Mouse (Mus musculus) forebrain, embryonic 15.5 days (tissue): ENCODE data around the gene Zfp444. TPM values are rescaled to one million over a fixed set of nuclear protein-coding genes. Genes with fewer than 3 reads are reported as not detected.

Source experiments
- ATAC-seq: fragments of 200-750 bp; cut with Nextera tagmentation; replicated peaks from 2 replicates; pipeline ENCODE4 v1.8.0; 2017; ENCODE audit warnings: mild to moderate bottlenecking, moderate TSS enrichment, moderate library complexity
- H3K27ac ChIP-seq: fragments of 300-500 bp; sonication (generic); replicated peaks from 2 replicates; pipeline ENCODE4 v1.5.1; 2015; ENCODE audit warnings: mild to moderate bottlenecking, inconsistent platforms
- H3K27me3 ChIP-seq: fragments of 300-500 bp; sonication (generic); 2 replicates; pipeline ENCODE4 v1.6.1; 2015; ENCODE audit warnings: inconsistent platforms
- H3K36me3 ChIP-seq: fragments of 300-500 bp; sonication (generic); 2 replicates; pipeline ENCODE4 v1.6.1; 2015; ENCODE audit warnings: mild to moderate bottlenecking, inconsistent platforms
- H3K4me1 ChIP-seq: fragments of 300-500 bp; sonication (generic); 2 replicates; pipeline ENCODE4 v1.6.1; 2015; ENCODE audit warnings: inconsistent platforms
- H3K4me2 ChIP-seq: fragments of 300-500 bp; sonication (generic); replicated peaks from 2 replicates; pipeline ENCODE4 v1.6.1; 2015; ENCODE audit warnings: mild to moderate bottlenecking, inconsistent platforms
- H3K4me3 ChIP-seq: fragments of 300-500 bp; sonication (generic); 2 replicates; pipeline ENCODE4 v1.5.1; 2015; ENCODE audit warnings: mild to moderate bottlenecking, inconsistent platforms
- H3K9ac ChIP-seq: fragments of 300-500 bp; sonication (generic); replicated peaks from 2 replicates; pipeline ENCODE4 v1.6.1; 2015; ENCODE audit warnings: mild to moderate bottlenecking, inconsistent platforms
- H3K9me3 ChIP-seq: fragments of 300-500 bp; sonication (generic); 2 replicates; pipeline ENCODE4 v1.6.1; 2016; ENCODE audit warnings: inconsistent platforms
- WGBS: fragments of 180-500 bp; shearing (Covaris S2); methylation state at CpG from one replicate; pipeline ENCODE4 v1.1.7; 2015; ENCODE audit warnings: mixed read lengths; 5-methylcytosine and 5-hydroxymethylcytosine counted together
- polyA plus RNA-seq: library from polyadenylated mRNA; unstranded; fragments of >200 nt; fragmentation: Nextera tagmentation; extraction: Ambion mirVana; gene quantifications from 2 replicates; pipeline ENCODE4 v1.2.1, GENCODE M21; 2015

Zfp444 gene
- 111 and 112 TPM in 2 replicates for polyA plus RNA-seq

- no peaks in the 10 kb centered on the region for H3K9me3 ChIP-seq
- H3K4me3 ChIP-seq, result peak within 1 kb of the TSS; percentile 63
- H3K27ac ChIP-seq, result peak within 1 kb of the TSS; percentile 88
- WGBS, result under 1% methylated on average over 37 of the region's 37 CpGs
- H3K9ac ChIP-seq, result peak within 1 kb of the TSS; percentile 67
- peaks cover 19% of the 10 kb centered on the region for H3K4me1 ChIP-seq
- peak; percentile 97 for ATAC-seq
- H3K4me2 ChIP-seq, result peak within 1 kb of the TSS; percentile 62
- H3K36me3 ChIP-seq, result peaks cover 4% of the 10 kb centered on the region; the same call in 1 of the 2 replicates
- H3K27me3 ChIP-seq, result no peaks in the 10 kb centered on the region
Measured at GRCm38 (mm10) chr7:6172006-6172649, at the start of gene Zfp444. TSS of gene Zfp444 (plus strand) at chr7:6172226.

- Histone ChIP-seq H3K27me3 (no peaks in the 10 kb centered on the region), H3K9me3 (no peaks in the 10 kb centered on the region), H3K27ac (0 out of 2 replicates have a peak overlapping the region, but pooled peaks have one; percentile 9), H3K4me3 (no peak overlapping the region), H3K36me3 (peaks cover 9% of the 10 kb centered on the region), H3K4me2 (no peak overlapping the region), H3K9ac (no peak overlapping the region), H3K4me1 (no peaks in the 10 kb centered on the region)
- ATAC-seq, result peak; percentile 76
- WGBS, result 34% methylated on average over 7 of the region's 7 CpGs
Measured at GRCm38 (mm10) chr7:6126690-6127448, 45.2 kb upstream of the Zfp444 start.

- Histone ChIP-seq H3K27me3 (no peaks in the 10 kb centered on the region), H3K9me3 (0 out of 2 replicates have a peak, but pooled peaks cover 8% of the 10 kb centered on the region), H3K36me3 (peaks cover 31% of the 10 kb centered on the region), H3K4me1 (no peaks in the 10 kb centered on the region), H3K9ac (no peak overlapping the region), H3K27ac (no peak overlapping the region), H3K4me2 (no peak overlapping the region), H3K4me3 (no peak overlapping the region)
- no peak for ATAC-seq
- WGBS, result 57% methylated on average over 4 of the region's 4 CpGs
Measured at GRCm38 (mm10) chr7:6130346-6130745, 41.7 kb upstream of the Zfp444 start.

GRCm38 (mm10) chr7:6132646-6133045 lies 39.4 kb upstream of the Zfp444 start:
- H3K9ac ChIP-seq, result no peak overlapping the region
- H3K4me3 ChIP-seq, result no peak overlapping the region
- peaks cover 31% of the 10 kb centered on the region for H3K36me3 ChIP-seq
- ATAC-seq, result no peak
- no peaks in the 10 kb centered on the region for H3K4me1 ChIP-seq
- no peak overlapping the region for H3K4me2 ChIP-seq
- WGBS, result 81% methylated on average over 30 of the region's 30 CpGs
- H3K27ac ChIP-seq, result no peak overlapping the region
- H3K9me3 ChIP-seq, result 0 out of 2 replicates have a peak, but pooled peaks cover 8% of the 10 kb centered on the region
- no peaks in the 10 kb centered on the region for H3K27me3 ChIP-seq

GRCm38 (mm10) chr7:6136497-6136896 lies 35.5 kb upstream of the Zfp444 start:
- no peak overlapping the region for H3K4me3 ChIP-seq
- ATAC-seq, result no peak
- H3K9me3 ChIP-seq, result 0 out of 2 replicates have a peak, but pooled peaks cover 8% of the 10 kb centered on the region
- no peak overlapping the region for H3K9ac ChIP-seq
- no peak overlapping the region for H3K27ac ChIP-seq
- H3K36me3 ChIP-seq, result peaks cover 33% of the 10 kb centered on the region
- no peaks in the 10 kb centered on the region for H3K4me1 ChIP-seq
- no peak overlapping the region for H3K4me2 ChIP-seq
- H3K27me3 ChIP-seq, result no peaks in the 10 kb centered on the region

DNA sequence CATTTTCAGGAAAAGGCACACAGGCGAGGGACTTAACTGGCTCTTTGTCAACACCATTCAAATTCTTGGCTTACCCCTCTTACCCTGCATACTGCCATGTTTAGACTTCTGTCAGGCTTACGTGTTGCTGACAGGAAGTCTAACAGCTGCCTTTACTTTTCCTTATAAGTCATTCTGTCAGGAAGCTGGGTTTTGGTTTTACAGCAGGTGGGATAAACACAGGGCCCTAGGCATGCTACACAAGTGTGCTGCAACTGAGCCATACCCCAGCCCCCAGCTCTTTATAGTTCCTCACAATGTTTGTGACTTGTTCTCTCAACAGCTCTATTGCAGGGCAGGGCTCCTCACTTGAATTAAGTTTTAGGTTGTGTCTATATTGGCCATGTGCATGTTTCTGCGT lies 32.7 kb upstream of the Zfp444 start:
- no peaks in the 10 kb centered on the region for H3K9me3 ChIP-seq
- peaks cover 7% of the 10 kb centered on the region for H3K4me1 ChIP-seq
- no peak overlapping the region for H3K4me2 ChIP-seq
- H3K36me3 ChIP-seq, result 0 out of 2 replicates have a peak, but pooled peaks cover 13% of the 10 kb centered on the region
- ATAC-seq, result no peak
- H3K4me3 ChIP-seq, result no peak overlapping the region
- WGBS, result 84% methylated on average over 3 of the region's 3 CpGs
- no peak overlapping the region for H3K27ac ChIP-seq
- H3K27me3 ChIP-seq, result no peaks in the 10 kb centered on the region
- no peak overlapping the region for H3K9ac ChIP-seq

DNA sequence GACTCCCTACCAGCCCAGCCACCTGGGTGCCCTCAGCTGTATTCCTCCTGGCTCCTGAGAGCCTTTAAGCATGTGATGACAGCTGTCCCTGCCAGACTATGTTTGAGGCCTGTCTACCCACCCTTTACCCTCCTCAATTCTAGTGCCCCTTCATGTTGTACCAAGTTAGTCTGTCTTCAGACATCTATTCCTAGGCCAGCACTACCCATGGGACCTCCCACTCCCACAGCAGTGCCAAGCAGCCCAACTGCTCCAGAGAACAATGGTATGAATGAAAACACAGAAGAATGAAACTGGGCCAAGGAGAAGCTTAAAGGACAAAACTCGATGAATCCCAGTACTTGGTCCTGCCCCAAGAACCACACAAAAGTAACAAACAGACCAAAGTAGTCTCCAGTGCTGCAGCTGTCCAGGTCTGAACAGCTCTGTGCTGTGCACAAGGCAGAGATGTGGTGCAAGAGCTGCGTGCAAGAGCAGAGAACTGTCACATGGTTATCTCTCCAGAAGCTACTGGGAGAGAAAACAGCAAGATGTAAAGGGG lies 28.0 kb upstream of the Zfp444 start:
- ATAC-seq, result peak; percentile 53; the same call in 1 of the 2 replicates
- H3K27me3 ChIP-seq, result no peaks in the 10 kb centered on the region
- 0 out of 2 replicates have a peak, but pooled peaks cover 13% of the 10 kb centered on the region for H3K36me3 ChIP-seq
- 50% methylated on average over 2 of the region's 2 CpGs for WGBS
- no peak overlapping the region for H3K9ac ChIP-seq
- no peaks in the 10 kb centered on the region for H3K9me3 ChIP-seq
- H3K4me2 ChIP-seq, result no peak overlapping the region
- H3K27ac ChIP-seq, result 0 out of 2 replicates have a peak overlapping the region, but pooled peaks have one; percentile 15
- H3K4me3 ChIP-seq, result no peak overlapping the region
- H3K4me1 ChIP-seq, result peaks cover 29% of the 10 kb centered on the region

GRCm38 (mm10) chr7:6145423-6146188 lies 26.4 kb upstream of the Zfp444 start:
- 88% methylated on average over 8 of the region's 8 CpGs for WGBS
- Histone ChIP-seq H3K4me2 (no peak overlapping the region), H3K27me3 (no peaks in the 10 kb centered on the region), H3K4me1 (peaks cover 33% of the 10 kb centered on the region), H3K36me3 (0 out of 2 replicates have a peak, but pooled peaks cover 8% of the 10 kb centered on the region), H3K9ac (no peak overlapping the region), H3K9me3 (no peaks in the 10 kb centered on the region), H3K4me3 (no peak overlapping the region), H3K27ac (no peak overlapping the region)
- ATAC-seq, result no peak

GRCm38 (mm10) chr7:6146194-6146981 lies 25.6 kb upstream of the Zfp444 start:
- Histone ChIP-seq H3K9me3 (no peaks in the 10 kb centered on the region), H3K27me3 (no peaks in the 10 kb centered on the region), H3K4me3 (no peak overlapping the region), H3K36me3 (0 out of 2 replicates have a peak, but pooled peaks cover 5% of the 10 kb centered on the region), H3K27ac (no peak overlapping the region), H3K4me1 (peaks cover 36% of the 10 kb centered on the region), H3K4me2 (no peak overlapping the region), H3K9ac (no peak overlapping the region)
- WGBS, result 83% methylated on average over 7 of the region's 7 CpGs
- ATAC-seq, result no peak

DNA sequence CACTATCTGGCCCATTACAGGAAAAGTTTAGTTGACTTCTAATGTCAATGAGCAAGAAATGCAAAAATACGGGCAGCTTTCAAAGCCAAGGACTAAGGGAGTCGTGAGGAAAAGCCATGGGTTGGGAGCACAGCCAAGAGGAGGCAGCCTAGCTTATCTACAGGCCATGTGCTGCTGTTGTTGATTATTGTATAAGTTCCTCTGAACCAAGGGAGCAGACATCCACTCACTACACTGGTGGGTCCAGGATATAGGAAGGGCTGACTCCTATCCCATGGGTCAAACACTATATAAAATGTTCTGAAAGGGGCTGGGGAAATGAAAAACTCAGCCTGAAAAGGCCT lies 25.1 kb upstream of the Zfp444 start:
- Histone ChIP-seq H3K9ac (no peak overlapping the region), H3K4me2 (no peak overlapping the region), H3K9me3 (no peaks in the 10 kb centered on the region), H3K4me1 (peaks cover 36% of the 10 kb centered on the region), H3K36me3 (0 out of 2 replicates have a peak, but pooled peaks cover 1% of the 10 kb centered on the region), H3K27ac (no peak overlapping the region), H3K4me3 (no peak overlapping the region), H3K27me3 (no peaks in the 10 kb centered on the region)
- ATAC-seq, result no peak
- 76% methylated on average over 2 of the region's 2 CpGs for WGBS

DNA sequence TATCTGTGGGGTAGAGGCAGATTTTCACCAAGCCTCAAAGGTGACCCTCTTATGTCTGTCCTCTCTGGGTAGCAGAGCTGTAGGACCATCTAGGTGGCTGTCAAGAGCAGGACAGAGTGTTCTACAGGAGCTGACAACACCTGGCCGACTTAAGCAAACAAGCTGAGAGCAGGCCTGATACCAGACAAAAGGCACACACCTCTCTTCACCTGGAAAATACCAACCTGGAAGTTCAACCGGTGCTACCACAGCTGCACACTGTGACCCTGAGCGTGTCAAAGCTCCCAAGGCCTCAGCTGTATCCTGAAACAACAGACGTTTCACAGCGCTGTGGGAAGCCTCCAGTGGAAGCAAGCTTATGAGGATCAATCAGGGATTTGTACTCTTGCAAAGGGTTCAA lies 24.3 kb upstream of the Zfp444 start:
- no peak overlapping the region for H3K9ac ChIP-seq
- ATAC-seq, result no peak
- no peak overlapping the region for H3K27ac ChIP-seq
- H3K27me3 ChIP-seq, result no peaks in the 10 kb centered on the region
- H3K4me1 ChIP-seq, result peaks cover 36% of the 10 kb centered on the region
- H3K9me3 ChIP-seq, result no peaks in the 10 kb centered on the region
- H3K4me3 ChIP-seq, result no peak overlapping the region
- no peak overlapping the region for H3K4me2 ChIP-seq
- no peaks in the 10 kb centered on the region for H3K36me3 ChIP-seq
- WGBS, result 82% methylated on average over 5 of the region's 5 CpGs
